Mouse (Mus musculus): Measurements from ENCODE around the gene Adcy4.

DNA sequence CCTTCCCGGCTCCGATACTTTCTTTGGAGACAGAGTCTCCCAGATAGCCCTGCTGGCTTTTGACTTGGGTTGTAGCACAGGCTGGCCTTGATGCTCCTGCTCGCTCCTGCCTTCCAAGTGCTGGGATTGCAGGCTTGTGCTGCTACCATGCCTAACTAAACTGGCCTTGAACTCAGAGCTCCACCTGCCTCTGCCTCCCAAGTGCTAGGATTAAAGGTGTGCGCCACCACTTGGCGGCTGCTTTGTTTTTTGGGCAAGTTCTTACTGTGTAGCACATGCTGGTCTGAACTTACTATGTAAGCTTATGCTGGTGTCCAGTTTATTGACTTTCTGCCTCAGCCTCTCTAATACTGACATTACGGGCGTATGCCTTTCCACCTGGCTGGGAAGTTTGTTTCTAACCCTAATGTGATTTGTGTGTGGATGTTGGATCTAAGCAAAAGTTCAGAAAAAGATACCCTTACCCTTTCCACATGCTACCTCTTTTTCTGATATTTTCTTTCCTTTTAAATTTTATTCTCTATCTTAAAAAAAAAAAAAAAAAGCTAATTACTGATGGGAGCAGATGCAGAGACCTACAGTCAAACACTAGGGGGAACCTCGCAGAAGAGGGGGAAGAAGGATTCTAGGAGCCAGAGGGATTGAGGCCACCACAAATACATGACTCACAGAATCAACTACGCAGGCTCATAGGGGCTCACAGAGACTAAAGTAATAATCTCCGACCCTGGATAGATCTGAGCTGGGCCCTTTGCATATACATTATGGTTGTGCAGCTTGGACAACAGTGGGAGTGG, 36.6 kb downstream of the Adcy4 start:
- no peak for TF ChIP-seq MYOD1 (IDR thresholded peaks at IDR 0.05; ENCODE audit: control insufficient read depth, insufficient read length, low read depth)
- no peak for TF ChIP-seq CTCF (IDR thresholded peaks at IDR 0.05; ENCODE audit: control insufficient read depth, insufficient read depth, insufficient read length)
- no peak for TF ChIP-seq CEBPB (IDR thresholded peaks at IDR 0.05; ENCODE audit: low read depth)
- TF ChIP-seq USF1 (IDR thresholded peaks at IDR 0.05; ENCODE audit: low read depth), result no peak
